Mouse (Mus musculus): ENCODE results near the gene Fam177a. TPM values are rescaled to one million over a fixed set of nuclear protein-coding genes. Genes with fewer than 3 reads are reported as not detected.
"Not testable (repeated sequence)": the region's sequence is repeated elsewhere in the genome, so short reads cannot be mapped to it uniquely, and the experiment has no call there.

The Fam177a gene
- total RNA-seq (2012; rRNA removed): 4.2 and 6.1 TPM in 2 replicates

- H3K4me3 ChIP-seq (ENCODE audit: insufficient read depth in 1 of 2, low read depth in 1 of 2, low read length in 2 of 2, poor library complexity in 1 of 2, severe bottlenecking in 1 of 2); H3K4me1 ChIP-seq (ENCODE audit: control insufficient read depth in 2 of 2, insufficient read depth in 2 of 2, low read length in 2 of 2, poor library complexity in 1 of 2); in situ Hi-C loops (cut with MboI; ENCODE audit: low sequenced_read_pairs in 2 of 2, unreplicated experiment in 2 of 2); H3K27ac ChIP-seq (ENCODE audit: insufficient read depth, low read depth, low read length, poor library complexity, severe bottlenecking); H3K9ac ChIP-seq (ENCODE audit: insufficient read depth, low read depth, low read length, poor library complexity, severe bottlenecking); H3K9me3 ChIP-seq (ENCODE audit: control insufficient read depth, insufficient read depth, low read depth, low read length); DNase-seq (ENCODE audit: low read depth, low spot score); H3K36me3 ChIP-seq (ENCODE audit: control insufficient read depth, insufficient read depth, low read length, poor library complexity, severe bottlenecking): not testable (repeated sequence)
Observed at GRCm38 (mm10) chr12:55124242-55124641, at the start of gene Fam177a. TSS of gene Fam177a (plus strand) at chr12:55124469.

- Histone ChIP-seq H3K4me1 (ENCODE audit: control insufficient read depth in 2 of 2, insufficient read depth in 2 of 2, low read length in 2 of 2, poor library complexity in 1 of 2) (peaks cover 1 to 6% of the 10 kb centered on the region in 2 experiments; a peak in 1 of 4 replicates), H3K36me3 (ENCODE audit: control insufficient read depth, insufficient read depth, low read length, poor library complexity, severe bottlenecking) (peaks cover 2% of the 10 kb centered on the region; the same call in 1 of the 2 replicates), H3K27ac (ENCODE audit: insufficient read depth, low read depth, low read length, poor library complexity, severe bottlenecking) (no peak overlapping the region), H3K4me3 (ENCODE audit: insufficient read depth in 1 of 2, low read depth in 1 of 2, low read length in 2 of 2, poor library complexity in 1 of 2, severe bottlenecking in 1 of 2) (no peak overlapping the region), H3K9me3 (ENCODE audit: control insufficient read depth, insufficient read depth, low read depth, low read length) (no peaks in the 10 kb centered on the region), H3K9ac (ENCODE audit: insufficient read depth, low read depth, low read length, poor library complexity, severe bottlenecking) (no peak overlapping the region)
- in situ Hi-C loops (cut with MboI; ENCODE audit: low sequenced_read_pairs in 2 of 2, unreplicated experiment in 2 of 2): no loop called here
- DNase-seq (ENCODE audit: low read depth, low spot score): no peak
- TF ChIP-seq HCFC1 (IDR thresholded peaks at IDR 0.05; ENCODE audit: borderline replicate concordance, insufficient read depth, low read length) (no peak), ZC3H11A (IDR thresholded peaks at IDR 0.05; ENCODE audit: borderline replicate concordance, low read depth, low read length) (no peak), ZNF384 (IDR thresholded peaks at IDR 0.05; ENCODE audit: low read depth, low read length) (no peak), CHD2 (IDR thresholded peaks at IDR 0.05; ENCODE audit: low read depth, low read length) (no peak), MAFK (IDR thresholded peaks at IDR 0.05; ENCODE audit: insufficient read depth, low read depth, low read length) (no peak)
Observed at GRCm38 (mm10) chr12:55075296-55075695, 49.0 kb upstream of the Fam177a start.

- H3K4me3 ChIP-seq (ENCODE audit: insufficient read depth in 1 of 2, low read depth in 1 of 2, low read length in 2 of 2, poor library complexity in 1 of 2, severe bottlenecking in 1 of 2): 0 out of 4 replicates have a peak overlapping the region, but pooled peaks of 1 of the 2 experiments have one; percentile 100
- DNase-seq (ENCODE audit: low read depth, low spot score); H3K27ac ChIP-seq (ENCODE audit: insufficient read depth, low read depth, low read length, poor library complexity, severe bottlenecking); H3K4me1 ChIP-seq (ENCODE audit: control insufficient read depth in 2 of 2, insufficient read depth in 2 of 2, low read length in 2 of 2, poor library complexity in 1 of 2); H3K36me3 ChIP-seq (ENCODE audit: control insufficient read depth, insufficient read depth, low read length, poor library complexity, severe bottlenecking); H3K9ac ChIP-seq (ENCODE audit: insufficient read depth, low read depth, low read length, poor library complexity, severe bottlenecking); H3K9me3 ChIP-seq (ENCODE audit: control insufficient read depth, insufficient read depth, low read depth, low read length); in situ Hi-C loops (cut with MboI; ENCODE audit: low sequenced_read_pairs in 2 of 2, unreplicated experiment in 2 of 2): not testable (repeated sequence)
Observed at GRCm38 (mm10) chr12:55078706-55079105, 45.6 kb upstream of the Fam177a start.

- in situ Hi-C loops (cut with MboI; ENCODE audit: low sequenced_read_pairs in 2 of 2, unreplicated experiment in 2 of 2); H3K36me3 ChIP-seq (ENCODE audit: control insufficient read depth, insufficient read depth, low read length, poor library complexity, severe bottlenecking); H3K4me1 ChIP-seq (ENCODE audit: control insufficient read depth in 2 of 2, insufficient read depth in 2 of 2, low read length in 2 of 2, poor library complexity in 1 of 2); H3K9me3 ChIP-seq (ENCODE audit: control insufficient read depth, insufficient read depth, low read depth, low read length): not testable (repeated sequence)
- Histone ChIP-seq H3K9ac (ENCODE audit: insufficient read depth, low read depth, low read length, poor library complexity, severe bottlenecking) (peak within 1 kb of the TSS; percentile 92), H3K27ac (ENCODE audit: insufficient read depth, low read depth, low read length, poor library complexity, severe bottlenecking) (peak within 1 kb of the TSS; percentile 88), H3K4me3 (ENCODE audit: insufficient read depth in 1 of 2, low read depth in 1 of 2, low read length in 2 of 2, poor library complexity in 1 of 2, severe bottlenecking in 1 of 2) (peak within 1 kb of the TSS; percentile 94 to 100)
- TF ChIP-seq HCFC1 (IDR thresholded peaks at IDR 0.05; ENCODE audit: borderline replicate concordance, insufficient read depth, low read length): 0 out of 2 replicates have a peak, but pooled peaks have one; percentile 58
- TF ChIP-seq CHD2 (IDR thresholded peaks at IDR 0.05; ENCODE audit: low read depth, low read length): 0 out of 2 replicates have a peak, but pooled peaks have one; percentile 58
- DNase-seq (ENCODE audit: low read depth, low spot score): peak; percentile 91
Observed at GRCm38 (mm10) chr12:55079726-55080600, 44.3 kb upstream of the Fam177a start, which contains the start of the genes 2700097O09Rik and Srp54a. TSS of gene 2700097O09Rik (minus strand) at chr12:55080110. TSS of gene Srp54a (plus strand) at chr12:55080262.

- Histone ChIP-seq H3K4me3 (ENCODE audit: insufficient read depth in 1 of 2, low read depth in 1 of 2, low read length in 2 of 2, poor library complexity in 1 of 2, severe bottlenecking in 1 of 2) (peak overlapping the region; percentile 94 to 100), H3K9ac (ENCODE audit: insufficient read depth, low read depth, low read length, poor library complexity, severe bottlenecking) (peak overlapping the region; percentile 92), H3K27ac (ENCODE audit: insufficient read depth, low read depth, low read length, poor library complexity, severe bottlenecking) (peak overlapping the region; percentile 77; the same call in 1 of the 2 replicates)
- H3K4me1 ChIP-seq (ENCODE audit: control insufficient read depth in 2 of 2, insufficient read depth in 2 of 2, low read length in 2 of 2, poor library complexity in 1 of 2); DNase-seq (ENCODE audit: low read depth, low spot score); in situ Hi-C loops (cut with MboI; ENCODE audit: low sequenced_read_pairs in 2 of 2, unreplicated experiment in 2 of 2); H3K9me3 ChIP-seq (ENCODE audit: control insufficient read depth, insufficient read depth, low read depth, low read length); H3K36me3 ChIP-seq (ENCODE audit: control insufficient read depth, insufficient read depth, low read length, poor library complexity, severe bottlenecking): not testable (repeated sequence)
Observed at GRCm38 (mm10) chr12:55080601-55080942, 43.7 kb upstream of the Fam177a start.

GRCm38 (mm10) chr12:55092127-55092526 is 32.1 kb upstream of the Fam177a start:
- H3K4me1 ChIP-seq (ENCODE audit: control insufficient read depth in 2 of 2, insufficient read depth in 2 of 2, low read length in 2 of 2, poor library complexity in 1 of 2); in situ Hi-C loops (cut with MboI; ENCODE audit: low sequenced_read_pairs in 2 of 2, unreplicated experiment in 2 of 2); H3K9ac ChIP-seq (ENCODE audit: insufficient read depth, low read depth, low read length, poor library complexity, severe bottlenecking); H3K27ac ChIP-seq (ENCODE audit: insufficient read depth, low read depth, low read length, poor library complexity, severe bottlenecking); H3K4me3 ChIP-seq (ENCODE audit: insufficient read depth in 1 of 2, low read depth in 1 of 2, low read length in 2 of 2, poor library complexity in 1 of 2, severe bottlenecking in 1 of 2); H3K36me3 ChIP-seq (ENCODE audit: control insufficient read depth, insufficient read depth, low read length, poor library complexity, severe bottlenecking); H3K9me3 ChIP-seq (ENCODE audit: control insufficient read depth, insufficient read depth, low read depth, low read length); DNase-seq (ENCODE audit: low read depth, low spot score): not testable (repeated sequence)

- H3K9me3 ChIP-seq (ENCODE audit: control insufficient read depth, insufficient read depth, low read depth, low read length); H3K36me3 ChIP-seq (ENCODE audit: control insufficient read depth, insufficient read depth, low read length, poor library complexity, severe bottlenecking); DNase-seq (ENCODE audit: low read depth, low spot score); H3K27ac ChIP-seq (ENCODE audit: insufficient read depth, low read depth, low read length, poor library complexity, severe bottlenecking); H3K4me3 ChIP-seq (ENCODE audit: insufficient read depth in 1 of 2, low read depth in 1 of 2, low read length in 2 of 2, poor library complexity in 1 of 2, severe bottlenecking in 1 of 2); in situ Hi-C loops (cut with MboI; ENCODE audit: low sequenced_read_pairs in 2 of 2, unreplicated experiment in 2 of 2); H3K9ac ChIP-seq (ENCODE audit: insufficient read depth, low read depth, low read length, poor library complexity, severe bottlenecking); H3K4me1 ChIP-seq (ENCODE audit: control insufficient read depth in 2 of 2, insufficient read depth in 2 of 2, low read length in 2 of 2, poor library complexity in 1 of 2): not testable (repeated sequence)
Observed at GRCm38 (mm10) chr12:55112616-55113015, 11.7 kb upstream of the Fam177a start.
